Mouse (Mus musculus) MEL (cell line): ENCODE data around the gene Chic1. TPM values are rescaled to one million over a fixed set of nuclear protein-coding genes. Genes with fewer than 3 reads are reported as not detected.

ENCODE experiments used
- DNase-seq: peaks from one replicate; pipeline ENCODE4 v3.0.0; 2011; ENCODE audit warnings: low read depth, low spot score
- H3K27ac ChIP-seq: 2 replicates; pipeline ENCODE4 v1.5.1; 2012; ENCODE audit warnings: low read depth, mild to moderate bottlenecking, control low read depth, low read length, moderate library complexity; ENCODE audit not compliant: control insufficient read depth
- H3K27me3 ChIP-seq, 2 experiments: fragments of 150-350 bp in 1 of 2; sonication (generic) in 1 of 2; 2 replicates each; pipeline ENCODE4 v1.6.1; 2012; ENCODE audit warnings: low read length in 2 of 2, mild to moderate bottlenecking in 2 of 2, improper control_type of control experiment in 1 of 2, moderate library complexity in 1 of 2; ENCODE audit not compliant: insufficient read depth in 2 of 2, control insufficient read depth in 1 of 2
- H3K36me3 ChIP-seq, 2 experiments: 2 replicates each; pipeline ENCODE4 v1.6.1; 2012 to 2014; ENCODE audit warnings: low read length in 2 of 2, improper control_type of control experiment in 1 of 2, inconsistent platforms in 1 of 2, mild to moderate bottlenecking in 1 of 2; ENCODE audit not compliant: insufficient read depth in 2 of 2, control insufficient read depth in 1 of 2
- H3K4me1 ChIP-seq, 2 experiments: fragments of 150-350 bp in 1 of 2; sonication (generic) in 1 of 2; 2 replicates each; pipeline ENCODE4 v1.6.1; 2012; ENCODE audit warnings: low read length in 2 of 2, improper control_type of control experiment in 1 of 2, mild to moderate bottlenecking in 1 of 2; ENCODE audit not compliant: insufficient read depth in 2 of 2, control insufficient read depth in 1 of 2
- H3K4me3 ChIP-seq, 2 experiments: fragments of 150-350 bp in 1 of 2; sonication (generic) in 1 of 2; 2 replicates each; pipeline ENCODE4 v1.5.1; 2012; ENCODE audit warnings: low read depth in 2 of 2, low read length in 2 of 2, mild to moderate bottlenecking in 2 of 2, moderate library complexity in 2 of 2, control low read depth in 1 of 2, improper control_type of control experiment in 1 of 2; ENCODE audit not compliant: control insufficient read depth in 1 of 2, insufficient read depth in 1 of 2
- H3K79me2 ChIP-seq: 2 replicates; pipeline ENCODE4 v1.6.1; 2012; ENCODE audit warnings: mild to moderate bottlenecking, low read length, moderate library complexity; ENCODE audit not compliant: control insufficient read depth, poor library complexity, insufficient read depth
- H3K9ac ChIP-seq: 2 replicates; pipeline ENCODE4 v1.6.1; 2012; ENCODE audit warnings: low read depth, mild to moderate bottlenecking, control low read depth, low read length, moderate library complexity; ENCODE audit not compliant: control insufficient read depth, poor library complexity, severe bottlenecking
- H3K9me3 ChIP-seq: fragments of 150-350 bp; sonication (generic); replicated peaks from 2 replicates; pipeline ENCODE4 v1.6.1; 2012; ENCODE audit warnings: mild to moderate bottlenecking, low read length, improper control_type of control experiment, moderate library complexity; ENCODE audit not compliant: insufficient read depth
- BHLHE40 ChIP-seq: IDR thresholded peaks from 2 replicates; pipeline ENCODE4 v1.6.1; 2012; ENCODE audit warnings: low read depth, mild to moderate bottlenecking, inconsistent platforms, low read length, improper control_type of control experiment, borderline replicate concordance
- CHD1 ChIP-seq: IDR thresholded peaks from 2 replicates; pipeline ENCODE4 v1.6.1; 2012; ENCODE audit warnings: low read depth, mild to moderate bottlenecking, inconsistent platforms, low read length, improper control_type of control experiment
- CHD2 ChIP-seq: IDR thresholded peaks from 2 replicates; pipeline ENCODE4 v1.6.1; 2011; ENCODE audit warnings: low read length, improper control_type of control experiment
- CTCF ChIP-seq, 3 experiments: IDR thresholded peaks in 2 of 3; conservative IDR thresholded peaks in 1 of 3; 2 replicates each; pipeline ENCODE4 v1.5.1; 2011 to 2012; ENCODE audit warnings: low read length in 3 of 3, low read depth in 2 of 3, mild to moderate bottlenecking in 2 of 3, improper control_type of control experiment in 1 of 3, inconsistent platforms in 1 of 3, mixed read lengths in 1 of 3, moderate library complexity in 1 of 3; ENCODE audit not compliant: control insufficient read depth in 1 of 3, insufficient read depth in 1 of 3, poor library complexity in 1 of 3, severe bottlenecking in 1 of 3
- E2F4 ChIP-seq: IDR thresholded peaks from 2 replicates; pipeline ENCODE4 v1.6.1; 2011; ENCODE audit warnings: low read depth, low read length, improper control_type of control experiment, borderline replicate concordance
- ELF1 ChIP-seq: IDR thresholded peaks from 2 replicates; pipeline ENCODE4 v1.6.1; 2014; ENCODE audit warnings: low read depth, mild to moderate bottlenecking, inconsistent platforms, low read length, improper control_type of control experiment, moderate library complexity
- EP300 ChIP-seq, 2 experiments: IDR thresholded peaks; 2 replicates each; pipeline ENCODE4 v1.6.1; 2011; ENCODE audit warnings: improper control_type of control experiment in 2 of 2, low read length in 2 of 2, low read depth in 1 of 2, mild to moderate bottlenecking in 1 of 2
- GABPA ChIP-seq: IDR thresholded peaks from 2 replicates; pipeline ENCODE4 v1.6.1; 2012; ENCODE audit warnings: low read depth, mild to moderate bottlenecking, inconsistent platforms, low read length, improper control_type of control experiment, moderate library complexity
- GATA1 ChIP-seq: IDR thresholded peaks from 2 replicates; pipeline ENCODE4 v1.6.1; 2011; ENCODE audit warnings: low read depth, low read length, improper control_type of control experiment
- HCFC1 ChIP-seq: IDR thresholded peaks from 2 replicates; pipeline ENCODE4 v1.6.1; 2012; ENCODE audit warnings: low read depth, mild to moderate bottlenecking, inconsistent platforms, low read length, improper control_type of control experiment, moderate library complexity
- KAT2A ChIP-seq: conservative IDR thresholded peaks from 2 replicates; pipeline ENCODE4 v1.6.1; 2012; ENCODE audit warnings: low read depth, low read length, improper control_type of control experiment, inconsistent platforms
- MAX ChIP-seq: IDR thresholded peaks from 2 replicates; pipeline ENCODE4 v1.6.1; 2011; ENCODE audit warnings: low read length, improper control_type of control experiment
- MAZ ChIP-seq: IDR thresholded peaks from 2 replicates; pipeline ENCODE4 v1.6.1; 2012; ENCODE audit warnings: low read depth, mild to moderate bottlenecking, inconsistent platforms, low read length, improper control_type of control experiment
- MEF2A ChIP-seq: IDR thresholded peaks from 2 replicates; pipeline ENCODE4 v1.6.1; 2014; ENCODE audit warnings: low read depth, mild to moderate bottlenecking, inconsistent platforms, low read length, improper control_type of control experiment; ENCODE audit not compliant: poor library complexity, insufficient replicate concordance, severe bottlenecking; ENCODE audit errors: extremely low read depth
- MYB ChIP-seq: IDR thresholded peaks from 2 replicates; pipeline ENCODE4 v1.6.1; 2011; ENCODE audit warnings: mild to moderate bottlenecking, low read depth, low read length, improper control_type of control experiment
- MYC ChIP-seq: IDR thresholded peaks from 2 replicates; pipeline ENCODE4 v1.6.1; 2011; ENCODE audit warnings: low read depth, mild to moderate bottlenecking, low read length, improper control_type of control experiment, moderate library complexity
- NELFE ChIP-seq: IDR thresholded peaks from 2 replicates; pipeline ENCODE4 v1.6.1; 2011; ENCODE audit warnings: low read depth, low read length, improper control_type of control experiment
- POLR2A ChIP-seq, 2 experiments: IDR thresholded peaks; 2 replicates each; pipeline ENCODE4 v1.6.1; 2011 to 2012; ENCODE audit warnings: low read length in 2 of 2, mild to moderate bottlenecking in 2 of 2, control low read depth in 1 of 2, improper control_type of control experiment in 1 of 2, low read depth in 1 of 2, moderate library complexity in 1 of 2; ENCODE audit not compliant: control insufficient read depth in 1 of 2, insufficient read depth in 1 of 2, poor library complexity in 1 of 2
- POLR2AphosphoS2 ChIP-seq: IDR thresholded peaks from 2 replicates; pipeline ENCODE4 v1.6.1; 2011; ENCODE audit warnings: low read length, improper control_type of control experiment
- POLR2AphosphoS5 ChIP-seq: IDR thresholded peaks from 2 replicates; pipeline ENCODE4 v1.6.1; 2012; ENCODE audit warnings: low read depth, borderline replicate concordance, mild to moderate bottlenecking, inconsistent platforms, low read length, moderate library complexity, mixed read lengths
- RAD21 ChIP-seq: IDR thresholded peaks from 2 replicates; pipeline ENCODE4 v1.6.1; 2011; ENCODE audit warnings: mild to moderate bottlenecking, low read depth, low read length, improper control_type of control experiment
- RCOR1 ChIP-seq: IDR thresholded peaks from 2 replicates; pipeline ENCODE4 v1.6.1; 2012; ENCODE audit warnings: low read depth, mild to moderate bottlenecking, inconsistent platforms, low read length, improper control_type of control experiment
- SIN3A ChIP-seq: IDR thresholded peaks from 2 replicates; pipeline ENCODE4 v1.6.1; 2012; ENCODE audit warnings: low read length, improper control_type of control experiment, inconsistent platforms
- TAL1 ChIP-seq: IDR thresholded peaks from 2 replicates; pipeline ENCODE4 v1.6.1; 2012; ENCODE audit warnings: mild to moderate bottlenecking, inconsistent platforms, low read length, moderate library complexity, mixed read lengths
- TBP ChIP-seq: IDR thresholded peaks from 2 replicates; pipeline ENCODE4 v1.8.0; 2011; ENCODE audit warnings: low read depth, low read length, improper control_type of control experiment
- UBTF ChIP-seq: IDR thresholded peaks from 2 replicates; pipeline ENCODE4 v1.6.1; 2012; ENCODE audit warnings: low read depth, mild to moderate bottlenecking, inconsistent platforms, low read length, improper control_type of control experiment, moderate library complexity, borderline replicate concordance; ENCODE audit not compliant: insufficient read depth
- USF1 ChIP-seq: IDR thresholded peaks from 2 replicates; pipeline ENCODE4 v1.6.1; 2014; ENCODE audit warnings: low read depth, mild to moderate bottlenecking, inconsistent platforms, low read length, improper control_type of control experiment, moderate library complexity
- USF2 ChIP-seq, 2 experiments: IDR thresholded peaks; 2 replicates each; pipeline ENCODE4 v1.6.1; 2011 to 2012; ENCODE audit warnings: improper control_type of control experiment in 2 of 2, low read length in 2 of 2, borderline replicate concordance in 1 of 2, inconsistent platforms in 1 of 2, low read depth in 1 of 2, mild to moderate bottlenecking in 1 of 2; ENCODE audit not compliant: insufficient read depth in 1 of 2
- ZKSCAN1 ChIP-seq: IDR thresholded peaks from 2 replicates; pipeline ENCODE4 v1.6.1; 2012; ENCODE audit warnings: low read depth, mild to moderate bottlenecking, inconsistent platforms, low read length, improper control_type of control experiment, moderate library complexity
- ZMIZ1 ChIP-seq: IDR thresholded peaks from 2 replicates; pipeline ENCODE4 v1.6.1; 2012; ENCODE audit warnings: low read depth, mild to moderate bottlenecking, inconsistent platforms, low read length, improper control_type of control experiment, moderate library complexity
- ZNF384 ChIP-seq: IDR thresholded peaks from 2 replicates; pipeline ENCODE4 v1.6.1; 2012; ENCODE audit warnings: low read depth, mild to moderate bottlenecking, inconsistent platforms, low read length, improper control_type of control experiment
- polyA plus RNA-seq, 2 experiments: library from polyadenylated mRNA; stranded (reverse) in 1 of 2; unstranded in 1 of 2; fragments of >175 nt in 1 of 2; fragments of >200 nt in 1 of 2; gene quantifications; 2 replicates each; pipeline versions ENCODE4 v1.2.1 to v1.2.4; 2012; ENCODE audit warnings: low replicate concordance in 2 of 2, low read depth in 1 of 2; ENCODE audit not compliant: insufficient read length in 2 of 2, insufficient read depth in 1 of 2, missing spikeins in 1 of 2
- total RNA-seq: library from RNA; depleted of rRNA; stranded (reverse); fragments of 300-350 nt; gene quantifications from 2 replicates; pipeline ENCODE4 v1.2.3, GENCODE M21; 2012; rRNA removed

Chic1 gene
- total RNA-seq, result not detected in 2 replicates
- not detected for polyA plus RNA-seq

GRCm38 (mm10) chrX:103356287-103356686 lies at the start of gene Chic1:
Gene Chic1 (plus strand): TSS chrX:103356476.
- no peaks in the 10 kb centered on the region for H3K79me2 ChIP-seq
- H3K27ac ChIP-seq, result no peak within 1 kb of the TSS
- no peaks in the 10 kb centered on the region; a peak in 1 of 4 replicates for H3K27me3 ChIP-seq
- DNase-seq, result no peak
- H3K9me3 ChIP-seq, result no peaks in the 10 kb centered on the region
- no peak for TF ChIP-seq TAL1
- no peak for TF ChIP-seq RAD21
- no peak for TF ChIP-seq MAZ
- TF ChIP-seq MAX, result no peak
- TF ChIP-seq POLR2AphosphoS2, result no peak
- TF ChIP-seq GABPA, result no peak
- TF ChIP-seq NELFE, result no peak
- no peak for TF ChIP-seq ZMIZ1
- TF ChIP-seq TBP, result no peak
- no peak for TF ChIP-seq MEF2A
- TF ChIP-seq EP300 (IDR thresholded peaks at IDR 0.05; ENCODE audit: low read depth in 1 of 2, low read length in 2 of 2), result no peak
- no peak for TF ChIP-seq USF1
- TF ChIP-seq CTCF (IDR thresholded peaks at IDR 0.05 in 2 of 3, conservative IDR thresholded peaks at IDR 0.05 in 1 of 3; ENCODE audit: control insufficient read depth in 1 of 3, insufficient read depth in 1 of 3, low read depth in 2 of 3, low read length in 3 of 3, poor library complexity in 1 of 3, severe bottlenecking in 1 of 3), result no peak
- no peak for TF ChIP-seq POLR2A (IDR thresholded peaks at IDR 0.05; ENCODE audit: control insufficient read depth in 1 of 2, insufficient read depth in 1 of 2, low read depth in 1 of 2, low read length in 2 of 2, poor library complexity in 1 of 2)
- no peak for TF ChIP-seq ELF1
- TF ChIP-seq E2F4, result no peak
- TF ChIP-seq MYB, result no peak
- no peak for TF ChIP-seq UBTF
- no peak for TF ChIP-seq MYC
- no peak for TF ChIP-seq USF2 (IDR thresholded peaks at IDR 0.05; ENCODE audit: borderline replicate concordance in 1 of 2, insufficient read depth in 1 of 2, low read depth in 1 of 2, low read length in 2 of 2)
- no peaks in the 10 kb centered on the region for H3K4me1 ChIP-seq
- H3K36me3 ChIP-seq, result no peaks in the 10 kb centered on the region
- H3K4me3 ChIP-seq, result no peak within 1 kb of the TSS
- H3K9ac ChIP-seq, result no peak within 1 kb of the TSS

GRCm38 (mm10) chrX:103308262-103308661 lies 48.0 kb upstream of the Chic1 start:
- Histone ChIP-seq H3K4me1 (no peaks in the 10 kb centered on the region), H3K9me3 (no peaks in the 10 kb centered on the region), H3K36me3 (no peaks in the 10 kb centered on the region), H3K4me3 (no peak overlapping the region), H3K27ac (no peak overlapping the region), H3K27me3 (no peaks in the 10 kb centered on the region), H3K9ac (no peak overlapping the region), H3K79me2 (no peaks in the 10 kb centered on the region)
- no peak for DNase-seq
- TF ChIP-seq ZNF384, result no peak
- TF ChIP-seq BHLHE40, result no peak
- no peak for TF ChIP-seq MAZ
- TF ChIP-seq RCOR1, result no peak
- TF ChIP-seq ZKSCAN1, result no peak
- TF ChIP-seq RAD21, result no peak
- TF ChIP-seq HCFC1, result no peak
- TF ChIP-seq CHD1, result no peak
- TF ChIP-seq CHD2, result no peak
- no peak for TF ChIP-seq SIN3A
- no peak for TF ChIP-seq GABPA
- no peak for TF ChIP-seq MEF2A
- no peak for TF ChIP-seq KAT2A
- TF ChIP-seq POLR2AphosphoS5, result no peak
- TF ChIP-seq EP300 (IDR thresholded peaks at IDR 0.05; ENCODE audit: low read depth in 1 of 2, low read length in 2 of 2), result no peak
- no peak for TF ChIP-seq GATA1
- TF ChIP-seq POLR2AphosphoS2, result no peak
